Mouse (Mus musculus) bone marrow macrophage, adult 2 months (primary cell): Measurements from ENCODE around the gene Ifitm1. TPM values are rescaled to one million over a fixed set of nuclear protein-coding genes. Genes with fewer than 3 reads are reported as not detected.
A peak's percentile ranks its signal among the peaks of the same experiment; 100 is the strongest.

Experiments
- H3K27ac ChIP-seq: 2 replicates; pipeline ENCODE4 v1.5.1; 2012; ENCODE audit warnings: low read depth, low read length; ENCODE audit not compliant: insufficient read depth
- H3K4me1 ChIP-seq: 2 replicates; pipeline ENCODE4 v1.6.1; 2012; ENCODE audit warnings: low read length; ENCODE audit not compliant: control insufficient read depth, insufficient read depth
- H3K4me3 ChIP-seq: 2 replicates; pipeline ENCODE4 v1.5.1; 2012; ENCODE audit warnings: mild to moderate bottlenecking, low read length, moderate library complexity; ENCODE audit not compliant: insufficient read depth
- CTCF ChIP-seq: IDR thresholded peaks from 2 replicates; pipeline ENCODE4 v1.5.1; 2012; ENCODE audit warnings: low read depth, mild to moderate bottlenecking, low read length, moderate library complexity
- POLR2A ChIP-seq: IDR thresholded peaks from 2 replicates; pipeline ENCODE4 v1.6.1; 2012; ENCODE audit warnings: mild to moderate bottlenecking, low read depth, low read length, borderline replicate concordance
- polyA plus RNA-seq: library from polyadenylated mRNA; stranded (reverse); fragments of >200 nt; gene quantifications from 2 replicates; pipeline ENCODE4 v1.2.4, GENCODE M21; 2012; ENCODE audit not compliant: missing spikeins, insufficient read depth, insufficient read length

The Ifitm1 gene
- polyA plus RNA-seq, 1 experiment = 31.2 TPM

DNA sequence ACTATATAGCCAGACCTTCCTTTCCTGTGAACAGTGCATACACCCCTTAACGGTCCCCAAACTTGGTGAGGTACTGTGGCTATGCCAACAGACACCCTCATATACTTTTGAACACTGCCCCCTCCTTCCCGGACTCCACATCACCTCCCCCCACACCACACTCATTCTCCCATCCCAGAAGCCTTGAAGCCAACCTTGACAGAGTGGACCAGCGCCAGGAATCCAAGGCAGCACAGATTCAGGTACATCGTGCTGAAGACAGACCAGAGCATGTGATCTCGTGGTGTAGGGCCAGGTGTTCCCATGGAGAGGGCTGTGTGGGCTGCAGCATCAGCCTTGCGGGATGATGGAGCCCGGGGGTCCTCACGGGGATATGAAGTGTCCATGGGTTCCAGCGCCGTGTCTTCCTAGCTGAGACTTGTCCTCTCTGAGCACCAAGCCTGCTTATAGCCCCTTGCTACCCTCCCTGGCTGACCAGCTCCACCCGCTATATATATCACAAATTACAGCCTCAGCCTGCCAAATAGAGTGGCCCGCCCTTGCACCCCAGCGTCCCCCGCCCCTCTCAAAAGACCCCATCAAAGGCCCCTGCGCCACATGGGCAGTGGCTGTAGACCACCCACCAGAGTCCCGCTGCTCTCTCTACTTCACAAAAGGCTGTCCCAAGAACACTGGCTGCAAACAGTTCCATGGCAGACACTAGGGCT lies 17.0 kb upstream of the Ifitm1 start, which contains the start of gene Ifitm5:
Ifitm5 (minus strand) TSS at position 468 of the 707 bp plus-strand sequence.
- Histone ChIP-seq H3K4me3 (no peak within 1 kb of the TSS), H3K4me1 (peaks cover 50% of the 10 kb centered on the region), H3K27ac (no peak within 1 kb of the TSS)
- TF ChIP-seq POLR2A = no peak
- TF ChIP-seq CTCF = no peak

DNA sequence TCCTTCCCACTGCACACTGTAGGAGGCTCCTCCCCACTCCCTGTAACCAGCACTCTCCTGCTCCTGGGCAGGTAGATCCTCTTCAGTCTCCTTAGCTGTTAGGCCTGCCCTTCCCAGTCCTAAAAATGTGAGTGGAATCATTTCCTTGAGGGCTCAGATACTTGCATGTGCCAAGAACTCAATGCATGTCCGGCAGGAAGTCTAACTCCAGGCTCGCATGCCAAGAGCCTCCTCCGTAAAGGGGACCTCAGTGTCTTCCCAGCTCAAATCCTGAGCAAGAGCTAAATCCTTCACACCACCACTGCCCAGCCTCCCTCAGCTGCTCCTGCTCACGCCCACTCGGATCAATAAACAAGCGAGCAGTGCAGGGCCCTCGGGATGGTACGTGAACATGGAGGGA lies 16.0 kb upstream of the Ifitm1 start:
- no peak overlapping the region for H3K27ac ChIP-seq
- no peak for TF ChIP-seq POLR2A
- TF ChIP-seq CTCF = no peak
- H3K4me1 ChIP-seq = peaks cover 51% of the 10 kb centered on the region
- H3K4me3 ChIP-seq = no peak overlapping the region

DNA sequence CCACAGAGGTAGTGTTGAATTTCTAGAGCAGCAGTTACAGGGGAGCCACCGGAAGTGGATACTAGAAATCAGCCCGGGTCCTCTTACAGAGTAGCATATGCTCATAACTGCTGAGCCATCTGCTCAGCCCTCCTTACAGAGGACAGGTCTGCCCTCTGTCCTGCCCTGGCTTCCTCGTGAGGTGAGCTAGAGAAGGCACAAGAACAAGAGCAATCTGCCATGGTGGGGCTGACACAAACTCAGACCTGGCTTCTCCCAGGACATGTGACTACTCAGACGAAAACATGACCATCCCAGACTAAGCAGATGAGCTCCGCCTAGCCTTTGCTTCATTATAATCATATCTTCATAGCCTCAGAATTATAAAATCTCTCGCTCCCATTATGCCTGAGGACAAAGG lies 15.3 kb upstream of the Ifitm1 start:
- no peak overlapping the region for H3K27ac ChIP-seq
- TF ChIP-seq CTCF (no peak), POLR2A (no peak)
- peaks cover 52% of the 10 kb centered on the region for H3K4me1 ChIP-seq
- H3K4me3 ChIP-seq = no peak overlapping the region

DNA sequence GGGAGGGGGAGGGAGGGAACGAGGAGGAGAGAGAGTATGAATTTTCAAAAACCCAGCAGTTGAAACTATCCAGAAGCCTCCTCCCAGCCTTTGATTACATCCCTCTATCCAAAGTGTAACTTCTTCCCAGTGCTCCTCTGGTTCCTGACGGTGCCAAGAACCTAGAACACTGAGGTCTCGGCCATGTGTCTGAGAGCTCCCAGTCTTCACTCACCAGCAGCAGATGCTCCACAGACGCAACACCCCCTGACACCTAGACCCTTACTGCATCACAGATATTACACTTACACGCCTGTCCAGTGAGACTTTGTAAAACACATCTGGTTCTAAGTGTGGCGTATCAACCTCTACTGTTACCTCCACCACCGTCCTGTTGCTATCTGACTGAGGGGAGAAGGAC lies 14.6 kb upstream of the Ifitm1 start:
- no peak for TF ChIP-seq CTCF
- no peak for TF ChIP-seq POLR2A
- Histone ChIP-seq H3K27ac (peak overlapping the region; percentile 87), H3K4me1 (peaks cover 50% of the 10 kb centered on the region), H3K4me3 (peak overlapping the region; percentile 51; the same call in 1 of the 2 replicates)

DNA sequence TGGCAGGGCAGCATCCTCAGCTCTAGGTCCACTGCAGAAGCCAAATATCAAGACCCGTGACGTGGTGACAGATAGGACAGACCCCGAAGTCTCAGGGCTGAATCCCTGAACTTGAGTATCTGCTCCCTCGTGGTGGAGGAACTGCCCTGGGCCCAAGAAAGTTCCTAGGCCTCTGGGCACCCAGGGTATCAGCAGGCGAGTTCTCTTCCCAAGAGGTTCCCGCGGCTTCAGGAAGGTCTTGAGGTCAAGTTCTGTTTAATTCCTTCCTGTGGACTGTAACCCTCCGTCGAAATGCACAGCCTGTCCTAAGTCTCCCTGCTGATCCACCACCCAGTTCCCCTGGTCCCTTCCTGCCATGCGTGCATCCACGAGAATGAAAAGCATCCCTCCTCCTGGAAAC lies 13.9 kb upstream of the Ifitm1 start:
- H3K4me3 ChIP-seq = peak overlapping the region; percentile 51
- TF ChIP-seq CTCF = no peak
- no peak for TF ChIP-seq POLR2A

DNA sequence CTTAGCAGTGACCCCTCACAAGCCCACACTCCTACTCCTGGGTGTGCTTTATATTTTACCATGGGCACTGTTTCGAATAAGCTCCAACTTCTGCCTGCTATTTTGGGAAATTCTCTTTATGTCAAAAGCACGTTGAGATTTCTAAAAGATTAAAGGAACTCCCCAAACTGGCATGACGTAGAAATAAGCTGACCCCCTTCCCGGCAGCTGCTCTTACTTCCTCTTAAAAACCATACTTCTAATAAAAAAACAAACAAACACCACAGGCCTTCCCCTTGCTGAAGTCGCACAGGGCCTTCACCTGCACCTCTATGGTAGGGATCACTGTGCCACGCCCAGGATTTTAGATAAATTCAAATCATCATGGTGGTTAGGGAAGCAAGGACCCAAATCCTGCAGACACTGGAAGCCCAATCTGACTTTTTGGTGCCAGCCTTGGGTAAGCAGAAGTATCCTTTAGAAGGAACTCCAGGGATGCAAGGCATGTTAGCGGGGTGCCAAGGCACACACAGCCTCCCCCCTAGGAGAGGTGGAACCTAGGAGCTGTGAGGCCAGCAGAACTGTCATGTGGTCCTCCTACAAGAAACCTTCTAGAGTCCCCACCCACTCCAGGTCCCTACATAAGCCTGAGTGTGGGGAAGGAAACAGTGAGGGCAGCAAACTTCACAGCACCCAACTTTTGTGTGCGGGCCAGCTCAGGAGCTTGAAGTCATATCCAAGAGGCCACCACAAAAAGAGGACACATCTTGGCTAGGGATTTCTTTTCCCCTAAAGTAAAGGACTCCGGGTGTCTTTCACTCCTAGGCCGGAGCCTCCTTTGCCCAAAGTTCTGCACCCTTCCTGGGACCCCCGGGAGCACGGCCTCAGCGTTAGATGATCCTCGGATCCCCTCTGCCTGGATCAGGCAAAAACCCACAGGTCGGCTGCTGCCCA lies 13.0 kb upstream of the Ifitm1 start:
- Histone ChIP-seq H3K4me1 (peaks cover 39% of the 10 kb centered on the region), H3K27ac (peak overlapping the region; percentile 87), H3K4me3 (peak overlapping the region; percentile 78)
- no peak for TF ChIP-seq POLR2A
- TF ChIP-seq CTCF = no peak

More for the DNA sequence above, 13.9 kb upstream of the Ifitm1 start:
- H3K4me1 ChIP-seq = peaks cover 43% of the 10 kb centered on the region
- peak overlapping the region; percentile 87 for H3K27ac ChIP-seq

DNA sequence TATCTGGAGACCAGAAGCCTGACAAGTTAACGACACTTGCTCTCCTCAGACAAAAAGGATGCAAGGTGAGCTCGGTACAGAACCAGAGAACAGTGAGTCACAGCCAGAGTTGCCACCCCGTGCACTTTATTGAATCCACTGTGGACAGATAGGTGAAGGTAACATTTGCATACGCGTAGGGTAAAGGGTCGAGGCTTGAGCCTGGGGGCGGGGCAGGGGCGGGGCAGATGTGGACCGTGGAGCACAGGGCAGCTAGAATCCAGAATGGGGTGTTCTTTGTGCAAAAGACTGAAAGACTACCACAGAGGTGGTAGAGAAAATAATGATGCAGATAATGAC lies 12.3 kb upstream of the Ifitm1 start:
- peak overlapping the region; percentile 78 for H3K4me3 ChIP-seq
- peak overlapping the region; percentile 87 for H3K27ac ChIP-seq
- TF ChIP-seq CTCF (no peak), POLR2A (no peak)
- H3K4me1 ChIP-seq = peaks cover 39% of the 10 kb centered on the region

DNA sequence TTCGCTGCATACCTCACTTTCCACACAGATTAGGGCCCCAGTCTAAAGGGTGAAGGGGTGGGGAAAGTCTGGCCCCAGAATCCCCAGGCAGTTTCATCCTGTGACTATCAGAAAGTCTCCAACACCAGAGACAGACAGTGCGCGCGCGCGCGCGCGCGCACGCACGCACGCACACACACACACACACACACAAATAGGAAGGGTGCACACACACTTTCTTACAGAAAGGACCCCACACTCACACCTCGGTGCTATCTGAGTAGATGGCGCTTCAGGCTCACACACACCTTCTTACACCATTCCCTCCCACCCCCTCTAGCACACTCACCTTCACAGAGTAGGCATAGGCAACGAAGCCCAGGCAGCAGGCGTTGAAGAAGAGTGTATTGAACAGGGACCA lies 11.7 kb upstream of the Ifitm1 start:
- peaks cover 39% of the 10 kb centered on the region for H3K4me1 ChIP-seq
- H3K4me3 ChIP-seq = peak overlapping the region; percentile 78
- 0 out of 2 replicates have a peak, but pooled peaks have one; percentile 11 for TF ChIP-seq POLR2A
- TF ChIP-seq CTCF = no peak
- peak overlapping the region; percentile 87 for H3K27ac ChIP-seq

DNA sequence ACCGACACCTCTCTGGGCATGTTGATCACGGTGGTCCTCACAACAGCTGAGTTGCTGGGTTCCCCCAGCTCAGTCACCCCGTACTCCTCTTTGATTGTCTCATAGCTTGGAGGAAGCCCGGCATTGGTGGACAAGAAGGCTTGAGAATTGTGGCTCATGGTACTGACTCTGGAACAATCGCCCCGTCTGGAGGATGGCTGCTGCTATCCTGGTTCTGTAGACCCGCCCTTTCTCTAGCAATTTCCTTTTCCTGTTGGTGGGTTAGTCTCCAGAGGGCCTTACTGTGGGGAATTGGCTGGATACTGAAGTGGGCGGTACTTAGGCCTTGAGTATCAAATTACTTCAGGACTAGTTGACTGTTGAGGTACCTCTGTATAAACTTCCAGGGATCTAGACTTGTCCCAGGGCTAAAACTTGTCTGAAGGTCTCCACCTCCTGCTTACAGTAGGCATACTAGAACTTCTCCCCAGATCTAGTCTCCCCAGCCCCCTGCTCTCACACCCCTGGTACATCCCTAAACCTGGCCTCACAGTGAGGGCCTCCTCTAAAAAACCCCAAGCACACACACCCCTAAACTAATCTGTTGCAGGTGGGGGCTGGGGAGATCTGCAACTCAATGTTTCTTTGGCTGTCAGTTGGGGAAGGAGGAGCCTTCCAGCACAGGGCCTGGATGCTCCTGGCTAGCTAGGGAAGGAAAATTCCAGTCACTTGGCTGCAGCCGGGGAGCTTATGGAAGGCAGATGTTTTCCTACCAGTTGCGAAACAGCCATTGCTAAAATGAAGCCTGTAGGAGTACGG lies 11.1 kb upstream of the Ifitm1 start, which contains the start of the genes Gm45717 and Ifitm2:
Gm45717 (minus strand) TSS at position 180 of the 798 bp plus-strand sequence.
Ifitm2 (minus strand) TSS at position 230 of the 798 bp plus-strand sequence.
- Histone ChIP-seq H3K4me1 (peaks cover 35% of the 10 kb centered on the region), H3K27ac (peak within 1 kb of the TSS; percentile 87), H3K4me3 (peak within 1 kb of the TSS; percentile 78)
- TF ChIP-seq CTCF (no peak), POLR2A (no peak)
